Mouse (Mus musculus) thymus, adult 2 months (tissue): ENCODE measurements around the gene Pram1. TPM values are rescaled to one million over a fixed set of nuclear protein-coding genes. Genes with fewer than 3 reads are reported as not detected.

ENCODE experiments used
- DNase-seq: peaks from one replicate; pipeline ENCODE4 v3.0.0; 2021
- H3K27ac ChIP-seq: fragments of 200-500 bp; 2 replicates; pipeline ENCODE4 v1.5.1; 2012; ENCODE audit warnings: low read length, control low read depth; ENCODE audit not compliant: control insufficient read depth, insufficient read depth
- H3K27me3 ChIP-seq: fragments of 200-500 bp; 2 replicates; pipeline ENCODE4 v1.6.1; 2012; ENCODE audit warnings: mild to moderate bottlenecking, low read length, moderate library complexity, mixed read lengths; ENCODE audit not compliant: control insufficient read depth, insufficient read depth
- H3K36me3 ChIP-seq: fragments of 200-500 bp; 2 replicates; pipeline ENCODE4 v1.6.1; 2012; ENCODE audit warnings: mild to moderate bottlenecking, low read length, moderate library complexity; ENCODE audit not compliant: control insufficient read depth, insufficient read depth
- H3K4me1 ChIP-seq: fragments of 200-500 bp; replicated peaks from 2 replicates; pipeline ENCODE4 v1.6.1; 2012; ENCODE audit warnings: low read length; ENCODE audit not compliant: control insufficient read depth, insufficient read depth
- H3K4me3 ChIP-seq: fragments of 200-500 bp; 2 replicates; pipeline ENCODE4 v1.5.1; 2012; ENCODE audit warnings: mild to moderate bottlenecking, low read length, control low read depth, moderate library complexity; ENCODE audit not compliant: control insufficient read depth, insufficient read depth
- CTCF ChIP-seq: fragments of 200-500 bp; IDR thresholded peaks from 2 replicates; pipeline ENCODE4 v1.5.1; 2012; ENCODE audit warnings: mild to moderate bottlenecking, control low read depth, low read length, moderate library complexity, borderline replicate concordance; ENCODE audit not compliant: control insufficient read depth, poor library complexity, insufficient read depth; ENCODE audit errors: extremely low read depth
- POLR2A ChIP-seq: fragments of 200-500 bp; IDR thresholded peaks from 2 replicates; pipeline ENCODE4 v1.6.1; 2012; ENCODE audit warnings: mild to moderate bottlenecking, low read length, control low read depth, moderate library complexity; ENCODE audit not compliant: control insufficient read depth, poor library complexity, insufficient read depth; ENCODE audit errors: extremely low read depth
- WGBS: fragments of 180-500 bp; shearing (Covaris S2); methylation state at CpG from one replicate; pipeline ENCODE4 v1.1.7; 2018; 5-methylcytosine and 5-hydroxymethylcytosine counted together
- polyA plus RNA-seq: library from polyadenylated mRNA; depleted of rRNA; stranded (reverse); fragments of >200 nt; gene quantifications from 2 replicates; pipeline ENCODE4 v1.2.3, GENCODE M21; 2012

The Pram1 gene
- polyA plus RNA-seq, 1 experiment = 0.53 TPM

GRCm38 (mm10) chr17:33631236-33631635, 6.6 kb upstream of the Pram1 start:
- H3K27me3 ChIP-seq = no peaks in the 10 kb centered on the region
- TF ChIP-seq CTCF = no peak
- TF ChIP-seq POLR2A = no peak
- no peak overlapping the region for H3K4me3 ChIP-seq
- peaks cover 9% of the 10 kb centered on the region for H3K4me1 ChIP-seq
- H3K27ac ChIP-seq = no peak overlapping the region
- no peak for DNase-seq
- WGBS = 98% methylated on average over 9 of the region's 9 CpGs
- H3K36me3 ChIP-seq = peaks cover 6% of the 10 kb centered on the region; the same call in 1 of the 2 replicates

- Histone ChIP-seq H3K27me3 (no peaks in the 10 kb centered on the region), H3K4me3 (no peak overlapping the region), H3K4me1 (peaks cover 9% of the 10 kb centered on the region), H3K27ac (no peak overlapping the region), H3K36me3 (peaks cover 6% of the 10 kb centered on the region; the same call in 1 of the 2 replicates)
- TF ChIP-seq CTCF (no peak), POLR2A (no peak)
- WGBS = 95% methylated on average over 5 of the region's 5 CpGs
- no peak for DNase-seq
These were observed 6.1 kb upstream of the Pram1 start for GRCm38 (mm10) chr17:33631796-33632195.

GRCm38 (mm10) chr17:33637038-33637437, 818 bp upstream of the Pram1 start:
- TF ChIP-seq POLR2A (no peak), CTCF (no peak)
- Histone ChIP-seq H3K27me3 (no peaks in the 10 kb centered on the region), H3K4me1 (peaks cover 25% of the 10 kb centered on the region), H3K36me3 (no peaks in the 10 kb centered on the region), H3K27ac (no peak overlapping the region), H3K4me3 (no peak overlapping the region)
- no peak for DNase-seq
- 95% methylated on average over 2 of the region's 2 CpGs for WGBS

- WGBS = 49% methylated on average over 6 of the region's 6 CpGs
- Histone ChIP-seq H3K27ac (no peak overlapping the region), H3K36me3 (peaks cover 12% of the 10 kb centered on the region), H3K4me1 (peaks cover 25% of the 10 kb centered on the region), H3K4me3 (no peak overlapping the region), H3K27me3 (no peaks in the 10 kb centered on the region)
- TF ChIP-seq POLR2A (no peak), CTCF (no peak)
- no peak for DNase-seq
These were observed 1.9 kb downstream of the Pram1 start for GRCm38 (mm10) chr17:33639743-33640142.

- TF ChIP-seq CTCF (no peak), POLR2A (no peak)
- no peak for DNase-seq
- H3K27me3 ChIP-seq = no peaks in the 10 kb centered on the region
- WGBS = 97% methylated on average over 4 of the region's 4 CpGs
- no peak overlapping the region for H3K27ac ChIP-seq
- peaks cover 52% of the 10 kb centered on the region for H3K36me3 ChIP-seq
- no peak overlapping the region for H3K4me3 ChIP-seq
- peaks cover 18% of the 10 kb centered on the region; the same call in 1 of the 2 replicates for H3K4me1 ChIP-seq
These were observed 6.2 kb downstream of the Pram1 start for GRCm38 (mm10) chr17:33644068-33644467.

GRCm38 (mm10) chr17:33645073-33645472, 7.2 kb downstream of the Pram1 start:
- peaks cover 62% of the 10 kb centered on the region for H3K36me3 ChIP-seq
- no peak overlapping the region for H3K27ac ChIP-seq
- H3K27me3 ChIP-seq = no peaks in the 10 kb centered on the region
- no peak for TF ChIP-seq CTCF
- TF ChIP-seq POLR2A = no peak
- peaks cover 13% of the 10 kb centered on the region; the same call in 1 of the 2 replicates for H3K4me1 ChIP-seq
- WGBS = 98% methylated on average over 8 of the region's 8 CpGs
- no peak for DNase-seq
- H3K4me3 ChIP-seq = no peak overlapping the region

GRCm38 (mm10) chr17:33649781-33650475, 12.1 kb downstream of the Pram1 start:
- Histone ChIP-seq H3K27me3 (no peaks in the 10 kb centered on the region), H3K27ac (no peak overlapping the region), H3K4me3 (no peak overlapping the region), H3K36me3 (peaks cover 91% of the 10 kb centered on the region), H3K4me1 (no peaks in the 10 kb centered on the region)
- 97% methylated on average over 34 of the region's 34 CpGs for WGBS
- TF ChIP-seq CTCF = no peak
- TF ChIP-seq POLR2A = no peak
- DNase-seq = no peak
